ENCODE assay signal across 28 mouse cellular contexts in genomic region chr9:68883005-68883404, GRCm38 (mm10).
DNase-seq lines count a peak whose midpoint lies in the region; ATAC-seq and TF ChIP-seq lines count a peak whose summit lies in the region.
"Had no signal": no experiment of that assay in that cellular context is flagged by ENCODE, and none has a peak within 500 bp of the region (broad histone marks: within the 10 kb centered on the region; RNA-seq: fewer than 3 reads in every experiment).

No protein-coding gene starts in this region.

- no peaks in the 10 kb centered on the region for H3K9me3 ChIP-seq in liver, embryonic 15.5 days (replicated peaks)
- no peaks in the 10 kb centered on the region for H3K9me3 ChIP-seq in liver, embryonic 12.5 days (replicated peaks)
- H3K9me3 ChIP-seq: embryonic facial prominence, embryonic 10.5 days; embryonic facial prominence, embryonic 15.5 days; forebrain, embryonic 13.5 days; limb, embryonic 10.5 days; limb, embryonic 15.5 days; lung, embryonic 15.5 days had no signal

- 19% methylated on average over 6 of the region's 6 CpGs for WGBS in liver, embryonic 15.5 days (ENCODE audit: insufficient replicate concordance)
- WGBS in liver, embryonic 12.5 days (ENCODE audit: insufficient replicate concordance) = 23% methylated on average over 6 of the region's 6 CpGs
- 70% methylated on average over 6 of the region's 6 CpGs for WGBS in cerebellum, adult 2 months

- H3K4me1 ChIP-seq in liver, embryonic 15.5 days (replicated peaks) = peaks cover 17% of the 10 kb centered on the region
- 0 out of 2 replicates have a peak, but pooled peaks cover 12% of the 10 kb centered on the region for H3K4me1 ChIP-seq in liver, embryonic 12.5 days
- peaks cover 9% of the 10 kb centered on the region for H3K4me1 ChIP-seq in cerebellum, adult 2 months (ENCODE audit: control insufficient read depth, insufficient read depth, low read length)
- H3K4me1 ChIP-seq: limb, embryonic 15.5 days had no signal

- no peak for TF ChIP-seq CTCF in cerebellum, adult 2 months (IDR thresholded peaks at IDR 0.05; ENCODE audit: borderline replicate concordance, insufficient read depth, low read depth, low read length)

- TF ChIP-seq POLR2A in cerebellum, adult 2 months (IDR thresholded peaks at IDR 0.05; ENCODE audit: borderline replicate concordance, insufficient read depth, low read length) = no peak

- H3K4me3 ChIP-seq in liver, embryonic 15.5 days (replicated peaks) = no peak overlapping the region
- no peak overlapping the region for H3K4me3 ChIP-seq in liver, embryonic 12.5 days
- no peak overlapping the region for H3K4me3 ChIP-seq in cerebellum, adult 2 months (replicated peaks; ENCODE audit: insufficient read depth, low read depth, low read length)
- H3K4me3 ChIP-seq: embryonic facial prominence, embryonic 10.5 days; embryonic facial prominence, embryonic 15.5 days; forebrain, embryonic 13.5 days; limb, embryonic 10.5 days; limb, embryonic 15.5 days; lung, embryonic 15.5 days had no signal

- peak; percentile 92 for DNase-seq in heart, adult 11 months
- DNase-seq in heart, adult 9 months (ENCODE audit: low spot score in 2 of 2) = no peak
- DNase-seq in thymus, postnatal 10 days (ENCODE audit: low spot score in 2 of 2) = no peak
- no peak for DNase-seq in cerebellum, adult 2 months
- DNase-seq: adrenal gland, postnatal 10 days; cerebellum, adult 11-12 months; cerebellum, postnatal 10 days; gastrocnemius, postnatal 14 days; heart, postnatal 4 days; kidney, adult 9 months; kidney, postnatal 10 days; layer of hippocampus, adult 9-11 months; lung, postnatal 36 days; thymus, postnatal 14 days had no signal

- H3K36me3 ChIP-seq in liver, embryonic 15.5 days (replicated peaks) = no peaks in the 10 kb centered on the region
- no peaks in the 10 kb centered on the region for H3K36me3 ChIP-seq in liver, embryonic 12.5 days
- H3K36me3 ChIP-seq: embryonic facial prominence, embryonic 10.5 days; embryonic facial prominence, embryonic 15.5 days; limb, embryonic 10.5 days; limb, embryonic 15.5 days; lung, embryonic 15.5 days had no signal

- H3K27me3 ChIP-seq in liver, embryonic 15.5 days = no peaks in the 10 kb centered on the region
- no peaks in the 10 kb centered on the region for H3K27me3 ChIP-seq in liver, embryonic 12.5 days (replicated peaks)
- H3K27me3 ChIP-seq in cerebellum, adult 2 months (ENCODE audit: control insufficient read depth, insufficient read depth, low read length) = no peaks in the 10 kb centered on the region
- H3K27me3 ChIP-seq: embryonic facial prominence, embryonic 15.5 days; forebrain, embryonic 13.5 days; lung, embryonic 15.5 days had no signal

- ATAC-seq in liver, embryonic 15.5 days (ENCODE audit: insufficient read depth) = no peak
- ATAC-seq in liver, embryonic 12.5 days = no peak
- peak; percentile 53; the same call in 1 of the 2 replicates for ATAC-seq in granulocyte monocyte progenitor cell, adult 5-6 weeks (replicated peaks; ENCODE audit: poor library complexity, severe bottlenecking)
- ATAC-seq in megakaryocyte, adult 5-6 weeks (ENCODE audit: poor library complexity, severe bottlenecking) = peak; percentile 63
- ATAC-seq: forebrain, embryonic 13.5 days; intestine, postnatal 0 days; midbrain, embryonic 16.5 days; Patski had no signal

- peak overlapping the region; percentile 48; the same call in 1 of the 2 replicates for H3K27ac ChIP-seq in liver, embryonic 15.5 days (replicated peaks)
- H3K27ac ChIP-seq in liver, embryonic 12.5 days = no peak overlapping the region
- no peak overlapping the region for H3K27ac ChIP-seq in cerebellum, adult 2 months (ENCODE audit: insufficient read depth, low read length)
- H3K27ac ChIP-seq: embryonic facial prominence, embryonic 10.5 days; embryonic facial prominence, embryonic 15.5 days; forebrain, embryonic 13.5 days; hindbrain, embryonic 14.5 days; limb, embryonic 10.5 days; limb, embryonic 15.5 days had no signal

- no peak overlapping the region for H3K4me2 ChIP-seq in liver, embryonic 15.5 days
- H3K4me2 ChIP-seq in liver, embryonic 12.5 days = no peak overlapping the region
- H3K4me2 ChIP-seq: embryonic facial prominence, embryonic 15.5 days; forebrain, embryonic 13.5 days; hindbrain, embryonic 14.5 days; limb, embryonic 15.5 days; lung, embryonic 15.5 days had no signal

- H3K9ac ChIP-seq in liver, embryonic 15.5 days = no peak overlapping the region
- no peak overlapping the region for H3K9ac ChIP-seq in liver, embryonic 12.5 days
- H3K9ac ChIP-seq: embryonic facial prominence, embryonic 15.5 days; forebrain, embryonic 13.5 days; hindbrain, embryonic 14.5 days; limb, embryonic 15.5 days; lung, embryonic 15.5 days had no signal

Comparison
In these comparisons a context has a peak if more than half of its experiments do, and no peak if none do; other contexts are left out.
1. ATAC-seq: peak in granulocyte monocyte progenitor cell, adult 5-6 weeks (single experiment) and megakaryocyte, adult 5-6 weeks (single experiment); none in liver, embryonic 15.5 days (single experiment) and liver, embryonic 12.5 days (single experiment).